8 mouse cellular contexts compared by ENCODE assay signal in the genomic region with DNA sequence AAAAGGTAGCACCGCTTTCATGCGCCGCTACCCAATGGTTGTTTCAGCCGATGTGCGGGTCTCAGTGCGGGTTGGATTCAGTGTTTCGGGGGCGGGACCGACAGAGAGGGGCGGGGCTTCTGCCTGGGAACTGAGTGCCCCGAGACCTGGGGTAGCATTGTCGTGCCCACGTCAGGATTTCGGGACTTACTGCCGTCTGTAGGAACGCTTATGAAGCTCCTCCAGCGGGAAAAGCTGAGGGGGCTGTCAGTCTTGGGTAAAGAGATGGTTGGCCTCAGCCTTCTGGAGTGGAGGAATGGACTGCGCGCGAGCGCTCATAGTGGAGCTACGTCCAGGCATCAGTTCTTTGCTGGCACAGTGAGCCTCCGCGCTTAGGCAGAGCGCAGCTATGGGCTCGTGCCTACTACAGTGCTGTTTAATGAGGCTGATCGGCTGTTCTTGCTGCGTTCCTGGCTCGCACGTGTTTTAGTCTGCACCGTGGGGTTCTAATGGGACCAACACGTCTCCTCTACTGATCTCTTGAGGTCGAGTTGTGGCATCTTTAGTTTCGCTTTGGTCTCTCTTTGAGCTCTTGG. TPM values are rescaled to one million over a fixed set of nuclear protein-coding genes. Genes with fewer than 3 reads are reported as not detected.
DNase-seq lines count a peak whose midpoint lies in the region; ATAC-seq and TF ChIP-seq lines count a peak whose summit lies in the region.

No protein-coding gene starts in this region.

- peak overlapping the region; percentile 41 for H3K4me3 ChIP-seq in limb, embryonic 14.5 days (replicated peaks; ENCODE audit: low read length)
- H3K4me3 ChIP-seq in midbrain, postnatal 0 days (ENCODE audit: low read depth, low read length) = peak overlapping the region; percentile 31

- peak overlapping the region; percentile 61 for H3K4me2 ChIP-seq in limb, embryonic 14.5 days (replicated peaks; ENCODE audit: low read depth, low read length, severe bottlenecking)
- peak overlapping the region; percentile 47 for H3K4me2 ChIP-seq in midbrain, postnatal 0 days (ENCODE audit: low read depth, low read length, poor library complexity, severe bottlenecking)

- H3K27ac ChIP-seq in limb, embryonic 14.5 days (replicated peaks; ENCODE audit: low read depth, low read length) = no peak overlapping the region
- H3K27ac ChIP-seq in midbrain, postnatal 0 days (ENCODE audit: low read depth, low read length) = no peak overlapping the region

- no peaks in the 10 kb centered on the region for H3K9me3 ChIP-seq in limb, embryonic 14.5 days (ENCODE audit: control insufficient read depth, low read length)
- no peaks in the 10 kb centered on the region for H3K9me3 ChIP-seq in midbrain, postnatal 0 days (ENCODE audit: low read length)

- WGBS in limb, embryonic 14.5 days = 1% methylated on average over 33 of the region's 34 CpGs
- 1% methylated on average over 32 of the region's 34 CpGs for WGBS in midbrain, postnatal 0 days

- H3K27me3 ChIP-seq in limb, embryonic 14.5 days (ENCODE audit: control insufficient read depth, insufficient read depth, low read length) = peaks cover 72% of the 10 kb centered on the region
- peaks cover 91% of the 10 kb centered on the region for H3K27me3 ChIP-seq in midbrain, postnatal 0 days (ENCODE audit: insufficient read depth, low read length)

- peak; percentile 32 for DNase-seq in right cerebral cortex, postnatal 25 days
- no peak for DNase-seq in right cerebral cortex, postnatal 36 days (ENCODE audit: low spot score in 2 of 2)
- DNase-seq in embryo, embryonic 10 days (ENCODE audit: low spot score) = peak; percentile 58
- peak; percentile 16 to 28 for DNase-seq in heart, postnatal 36 days
- peak; percentile 50 for DNase-seq in limb, embryonic 14.5 days (ENCODE audit: low spot score)
- DNase-seq in midbrain, postnatal 0 days (ENCODE audit: low spot score) = peak; percentile 54
- DNase-seq in ovary, postnatal 14 days (ENCODE audit: low spot score) = no peak
- DNase-seq in gastrocnemius, postnatal 10 days = no peak

- no peak overlapping the region for H3K9ac ChIP-seq in limb, embryonic 14.5 days (ENCODE audit: low read depth, low read length, severe bottlenecking)
- H3K9ac ChIP-seq in midbrain, postnatal 0 days (replicated peaks; ENCODE audit: low read length, poor library complexity, severe bottlenecking) = no peak overlapping the region

- no peaks in the 10 kb centered on the region for H3K36me3 ChIP-seq in limb, embryonic 14.5 days (ENCODE audit: control insufficient read depth, insufficient read depth, low read length)
- H3K36me3 ChIP-seq in midbrain, postnatal 0 days (ENCODE audit: insufficient read depth, low read length) = no peaks in the 10 kb centered on the region

- ATAC-seq in limb, embryonic 14.5 days (ENCODE audit: low FRiP score, low read depth) = peak; percentile 59; the same call in 1 of the 2 replicates
- peak; percentile 27; the same call in 1 of the 2 replicates for ATAC-seq in midbrain, postnatal 0 days (ENCODE audit: low FRiP score)

- intact Hi-C loops in heart, postnatal 36 days (cut with DNase I) = no loop called here

- TF ChIP-seq POLR2A in limb, embryonic 14.5 days (IDR thresholded peaks at IDR 0.05; ENCODE audit: borderline replicate concordance, extremely low read depth, insufficient read depth, insufficient read length) = no peak

- TF ChIP-seq CTCF in midbrain, postnatal 0 days (IDR thresholded peaks at IDR 0.05) = 0 out of 2 replicates have a peak, but pooled peaks have one; percentile 3

- peaks cover 18% of the 10 kb centered on the region for H3K4me1 ChIP-seq in limb, embryonic 14.5 days (ENCODE audit: control insufficient read depth, insufficient read depth, low read length)
- peaks cover 4% of the 10 kb centered on the region; the same call in 1 of the 2 replicates for H3K4me1 ChIP-seq in midbrain, postnatal 0 days (ENCODE audit: insufficient read depth, low read length)

RNA-seq across cellular contexts. Expression of gene Msx3, which starts 0.3 kb away (rescaled TPM):
- not detected for total RNA-seq in heart, postnatal 36 days (2021)
- not detected in 2 replicates for polyA plus RNA-seq in limb, embryonic 14.5 days (2012; rRNA removed)
- polyA plus RNA-seq in limb, embryonic 14.5 days (2014; fragmentation: Nextera tagmentation; extraction: Ambion mirVana) = not detected in 2 replicates
- 0.16 and 0.47 TPM in 2 replicates for total RNA-seq in midbrain, postnatal 0 days (2014; rRNA removed)
- 0.10 TPM in 1 of 2 replicates, not detected in the other for polyA plus RNA-seq in midbrain, postnatal 0 days (2015; fragmentation: Nextera tagmentation; extraction: Ambion mirVana)
- not detected for total RNA-seq in gastrocnemius, postnatal 10 days (2021)

RNA-seq across cellular contexts. Expression of gene Tubgcp2, which starts 12.7 kb away (rescaled TPM):
- 10 to 100 TPM; 26.9 to 34.4 TPM for total RNA-seq in heart, postnatal 36 days (2021)
- polyA plus RNA-seq in limb, embryonic 14.5 days (2012; rRNA removed) = 69.1 and 76.7 TPM in 2 replicates
- 58.8 and 66.2 TPM in 2 replicates for polyA plus RNA-seq in limb, embryonic 14.5 days (2014; fragmentation: Nextera tagmentation; extraction: Ambion mirVana)
- total RNA-seq in midbrain, postnatal 0 days (2014; rRNA removed) = 66.9 and 70.1 TPM in 2 replicates
- 61.6 and 65.2 TPM in 2 replicates for polyA plus RNA-seq in midbrain, postnatal 0 days (2015; fragmentation: Nextera tagmentation; extraction: Ambion mirVana)
- 10 to 100 TPM; 21.9 to 29.6 TPM for total RNA-seq in gastrocnemius, postnatal 10 days (2021)

RNA-seq across cellular contexts. Expression of gene Zfp511, which starts 13.0 kb away (rescaled TPM):
- total RNA-seq in heart, postnatal 36 days (2021) = 10 to 100 TPM; 10.1 to 12.4 TPM
- 58.3 and 75.1 TPM in 2 replicates for polyA plus RNA-seq in limb, embryonic 14.5 days (2012; rRNA removed)
- 37.2 and 41.1 TPM in 2 replicates for polyA plus RNA-seq in limb, embryonic 14.5 days (2014; fragmentation: Nextera tagmentation; extraction: Ambion mirVana)
- 33.6 and 42.5 TPM in 2 replicates for total RNA-seq in midbrain, postnatal 0 days (2014; rRNA removed)
- polyA plus RNA-seq in midbrain, postnatal 0 days (2015; fragmentation: Nextera tagmentation; extraction: Ambion mirVana) = 63.5 and 68.5 TPM in 2 replicates
- 1 to 10 TPM; 8.8 to 10.0 TPM for total RNA-seq in gastrocnemius, postnatal 10 days (2021)

RNA-seq across cellular contexts. Expression of gene Caly, which starts 33.1 kb away (rescaled TPM):
- not detected for total RNA-seq in heart, postnatal 36 days (2021)
- 0.46 and 0.65 TPM in 2 replicates for polyA plus RNA-seq in limb, embryonic 14.5 days (2012; rRNA removed)
- polyA plus RNA-seq in limb, embryonic 14.5 days (2014; fragmentation: Nextera tagmentation; extraction: Ambion mirVana) = 0.69 and 0.77 TPM in 2 replicates
- total RNA-seq in midbrain, postnatal 0 days (2014; rRNA removed) = 404 and 435 TPM in 2 replicates
- polyA plus RNA-seq in midbrain, postnatal 0 days (2015; fragmentation: Nextera tagmentation; extraction: Ambion mirVana) = 595 and 645 TPM in 2 replicates
- total RNA-seq in gastrocnemius, postnatal 10 days (2021) = under 1 TPM in 1 of 2 experiments, not detected in 1; 0.36 TPM

RNA-seq across cellular contexts. Expression of gene Prap1, which starts 44.0 kb away (rescaled TPM):
- total RNA-seq in heart, postnatal 36 days (2021) = not detected
- polyA plus RNA-seq in limb, embryonic 14.5 days (2012; rRNA removed) = 0.80 and 13.6 TPM in 2 replicates
- 0.33 TPM in 1 of 2 replicates, not detected in the other for polyA plus RNA-seq in limb, embryonic 14.5 days (2014; fragmentation: Nextera tagmentation; extraction: Ambion mirVana)
- total RNA-seq in midbrain, postnatal 0 days (2014; rRNA removed) = not detected in 2 replicates
- polyA plus RNA-seq in midbrain, postnatal 0 days (2015; fragmentation: Nextera tagmentation; extraction: Ambion mirVana) = not detected in 2 replicates
- not detected for total RNA-seq in gastrocnemius, postnatal 10 days (2021)

Comparison
In these comparisons a context has a peak if more than half of its experiments do, and no peak if none do; other contexts are left out.
1. DNase-seq: peak in right cerebral cortex, postnatal 25 days (single experiment), embryo, embryonic 10 days (single experiment), heart, postnatal 36 days (2 of 2), limb, embryonic 14.5 days (single experiment) and midbrain, postnatal 0 days (single experiment); none in right cerebral cortex, postnatal 36 days (0 of 2), ovary, postnatal 14 days (single experiment) and gastrocnemius, postnatal 10 days (single experiment).